Mouse (Mus musculus): ENCODE measurements around the gene Plekhj1.

Gene Plekhj1

DNA sequence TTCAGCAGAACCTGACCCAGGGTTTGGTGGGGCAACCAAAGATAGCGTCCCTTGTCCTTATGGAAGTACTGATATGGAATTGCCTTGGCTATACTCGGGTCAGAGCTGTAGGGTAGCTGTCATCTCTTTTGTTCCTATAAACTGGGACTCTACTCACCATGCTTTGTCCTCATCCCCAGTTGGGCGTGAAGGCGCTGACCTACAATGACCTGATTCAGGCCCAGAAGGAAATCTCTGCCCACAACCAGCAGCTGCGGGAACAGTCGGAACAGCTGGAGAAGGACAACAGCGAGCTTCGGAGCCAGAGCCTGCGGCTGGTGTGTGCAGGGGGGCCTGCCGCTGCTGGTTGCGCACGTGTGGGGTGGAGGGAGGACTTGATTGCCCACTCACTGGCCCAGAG is 13.6 kb downstream of the Plekhj1 start:
- no peak for DNase-seq (ENCODE audit: extremely low read depth, insufficient read length, low spot score)

GRCm38 (mm10) chr10:80784302-80784701 is 14.1 kb downstream of the Plekhj1 start:
- no peak for DNase-seq (ENCODE audit: extremely low read depth, insufficient read length, low spot score)

GRCm38 (mm10) chr10:80779565-80779964 is 18.9 kb downstream of the Plekhj1 start:
- DNase-seq (ENCODE audit: extremely low read depth, insufficient read length, low spot score) = no peak

GRCm38 (mm10) chr10:80777123-80777522 is 21.3 kb downstream of the Plekhj1 start:
- no peak for DNase-seq (ENCODE audit: extremely low read depth, insufficient read length, low spot score)

DNA sequence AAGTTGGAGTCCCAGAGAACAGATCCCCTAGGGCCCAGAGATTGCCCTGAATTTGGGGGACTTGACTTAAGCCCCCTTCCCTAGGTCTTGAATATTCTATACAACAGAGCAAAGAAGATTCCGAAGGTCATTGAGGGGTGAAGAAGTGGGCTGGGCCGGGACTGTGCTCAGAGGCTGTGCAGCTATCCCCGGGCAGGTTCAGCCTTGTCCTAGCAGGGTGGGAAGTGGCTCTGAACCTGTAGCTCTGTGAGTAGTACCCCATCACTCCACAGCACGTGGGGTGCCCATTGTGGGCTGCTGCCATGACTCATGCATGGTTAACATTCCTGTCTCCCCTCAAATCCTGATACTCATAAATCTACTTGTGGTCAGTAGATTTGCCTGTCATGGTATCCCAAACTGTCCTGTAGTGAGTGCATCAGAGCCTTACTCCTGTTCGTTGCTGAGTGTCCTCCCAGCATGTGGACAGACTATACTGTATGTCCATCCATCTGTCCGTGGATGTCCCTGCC is 22.0 kb downstream of the Plekhj1 start:
- no peak for DNase-seq (ENCODE audit: extremely low read depth, insufficient read length, low spot score)

- no peak for DNase-seq (ENCODE audit: extremely low read depth, insufficient read length, low spot score)
Measured at GRCm38 (mm10) chr10:80775731-80776130, 22.7 kb downstream of the Plekhj1 start.

DNA sequence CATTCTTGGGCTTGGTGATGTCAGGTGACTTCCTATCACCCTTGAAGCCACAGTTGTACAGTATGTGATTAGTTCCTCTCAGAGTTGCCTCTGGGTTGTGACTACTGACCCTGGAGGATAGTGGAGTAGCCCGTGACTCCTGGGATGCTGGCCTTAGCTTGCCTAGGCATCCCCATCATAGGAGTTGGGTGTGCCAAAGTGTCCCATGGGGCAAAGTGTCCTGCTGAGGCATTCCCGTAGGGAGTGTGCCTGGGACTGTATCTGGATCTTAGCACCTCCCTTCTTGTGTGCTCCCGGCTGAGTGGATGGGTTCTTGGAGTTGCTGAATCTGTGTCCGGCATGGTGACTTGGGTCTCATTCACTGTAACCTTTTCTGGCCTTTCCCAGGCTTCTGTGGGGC is 23.4 kb downstream of the Plekhj1 start:
- DNase-seq (ENCODE audit: extremely low read depth, insufficient read length, low spot score) = no peak

DNA sequence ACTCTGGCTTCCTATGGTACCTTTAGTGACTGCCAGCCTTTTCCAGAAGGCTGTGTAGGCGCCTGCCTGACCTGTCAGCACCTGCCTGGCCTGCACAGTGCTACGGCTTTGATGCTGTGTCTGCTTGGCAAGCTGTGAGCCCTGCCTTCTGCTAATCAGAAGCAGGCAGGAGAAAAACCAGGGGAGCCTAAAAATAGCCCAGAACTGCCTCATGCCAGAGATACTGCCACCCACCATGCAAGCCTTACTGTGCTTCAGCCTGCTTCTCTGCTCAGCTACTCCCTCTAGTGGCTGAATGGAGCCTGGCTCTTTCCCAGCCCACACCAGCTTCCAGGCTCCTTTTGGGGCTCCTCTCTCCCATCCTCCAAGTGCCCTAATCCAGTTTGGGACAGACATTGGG is 23.9 kb downstream of the Plekhj1 start:
- DNase-seq (ENCODE audit: extremely low read depth, insufficient read length, low spot score) = peak; percentile 62

- no peak for DNase-seq (ENCODE audit: extremely low read depth, insufficient read length, low spot score)
Measured at GRCm38 (mm10) chr10:80773816-80774215, 24.6 kb downstream of the Plekhj1 start.

DNA sequence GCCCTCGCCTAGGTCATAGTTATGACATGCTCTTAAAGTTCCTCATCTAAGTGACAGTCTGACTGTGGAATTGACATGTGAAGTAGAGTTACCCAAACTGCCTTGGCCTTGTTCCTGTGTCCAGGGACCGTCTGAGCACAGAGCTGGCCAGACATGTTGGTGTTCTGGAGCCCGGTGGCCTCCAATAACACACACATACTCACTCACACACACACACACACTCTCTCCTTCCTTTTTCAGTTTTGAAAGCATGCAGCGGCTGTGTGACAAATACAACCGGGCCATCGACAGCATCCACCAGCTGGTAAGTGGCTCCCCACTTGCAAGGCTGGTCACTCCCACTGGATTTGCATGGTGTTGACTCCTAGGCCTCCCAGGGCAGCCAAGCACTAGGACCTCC is 30.1 kb downstream of the Plekhj1 start:
- no peak for DNase-seq (ENCODE audit: extremely low read depth, insufficient read length, low spot score)

- no peak for DNase-seq (ENCODE audit: extremely low read depth, insufficient read length, low spot score)
Measured at GRCm38 (mm10) chr10:80766161-80766815, 32.1 kb downstream of the Plekhj1 start.

GRCm38 (mm10) chr10:80765746-80766145 is 32.7 kb downstream of the Plekhj1 start:
- DNase-seq (ENCODE audit: extremely low read depth, insufficient read length, low spot score) = no peak

DNA sequence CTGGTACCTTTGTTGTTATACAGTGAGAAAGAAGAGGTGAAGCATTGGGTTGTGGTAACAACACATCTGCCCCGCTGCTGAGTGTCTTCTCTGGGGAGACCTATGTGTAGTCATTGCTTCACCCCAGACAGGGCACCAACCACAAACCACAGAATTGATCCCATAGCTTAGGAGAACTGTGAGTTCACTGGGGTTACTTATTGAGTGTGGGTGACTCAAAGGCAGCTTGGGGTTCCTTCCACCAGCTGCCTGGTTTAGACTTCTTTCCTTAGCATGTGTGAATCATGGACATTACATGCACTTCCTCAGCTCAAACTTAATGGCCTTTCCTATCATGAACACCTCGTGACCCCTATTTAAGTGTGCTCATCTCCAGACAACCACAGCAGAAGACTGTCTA is 34.9 kb downstream of the Plekhj1 start:
- no peak for DNase-seq (ENCODE audit: extremely low read depth, insufficient read length, low spot score)

- no peak for DNase-seq (ENCODE audit: extremely low read depth, insufficient read length, low spot score)
Measured at GRCm38 (mm10) chr10:80761821-80762220, 36.6 kb downstream of the Plekhj1 start.

DNA sequence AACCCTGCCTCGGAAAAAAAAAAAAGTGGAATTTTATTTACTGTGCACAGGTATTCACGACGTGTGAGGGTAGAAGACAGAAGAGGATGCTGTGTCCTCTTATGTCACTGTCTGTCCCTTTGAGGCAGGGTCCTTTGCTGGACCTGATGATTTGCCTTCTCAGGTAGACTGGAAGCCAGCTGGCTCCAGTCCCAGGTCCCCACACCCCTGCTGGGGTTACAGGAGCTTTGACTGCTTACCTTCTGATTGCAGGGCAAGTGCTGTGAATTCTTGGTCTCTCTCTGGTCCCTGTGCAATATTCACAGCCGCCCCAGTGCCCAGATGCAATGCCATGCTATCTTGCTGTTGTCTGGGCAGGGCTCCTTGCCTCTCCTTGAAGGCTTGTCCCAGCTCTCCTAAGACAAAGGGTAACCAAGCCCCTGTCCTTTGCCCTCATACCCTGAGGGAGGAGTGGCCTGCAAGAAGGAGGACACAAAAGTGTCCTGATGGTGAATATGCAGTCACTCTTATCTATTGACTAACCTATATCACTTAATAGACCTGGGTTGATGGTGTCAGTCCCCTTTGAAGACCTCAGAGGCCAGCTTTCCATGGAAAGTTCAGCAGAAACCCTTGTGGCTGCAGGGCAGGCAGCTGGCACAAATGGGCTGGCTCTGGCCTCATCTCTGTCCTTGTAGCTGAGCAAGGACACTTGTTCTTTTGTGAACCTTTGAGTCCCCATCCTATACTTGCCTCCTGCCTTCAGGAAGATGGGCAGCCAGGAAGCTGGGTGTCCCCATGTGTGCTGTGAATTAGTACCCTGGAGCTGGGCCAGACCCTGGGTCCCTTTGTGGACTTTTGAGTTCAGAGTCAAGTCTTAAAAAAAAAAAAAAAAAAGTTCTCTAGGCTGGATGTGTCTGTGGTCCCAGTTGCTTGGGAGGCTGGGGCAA is 37.6 kb downstream of the Plekhj1 start:
- no peak for DNase-seq (ENCODE audit: extremely low read depth, insufficient read length, low spot score)

GRCm38 (mm10) chr10:80758651-80759050 is 39.8 kb downstream of the Plekhj1 start:
- peak; percentile 74 for DNase-seq (ENCODE audit: extremely low read depth, insufficient read length, low spot score)

DNA sequence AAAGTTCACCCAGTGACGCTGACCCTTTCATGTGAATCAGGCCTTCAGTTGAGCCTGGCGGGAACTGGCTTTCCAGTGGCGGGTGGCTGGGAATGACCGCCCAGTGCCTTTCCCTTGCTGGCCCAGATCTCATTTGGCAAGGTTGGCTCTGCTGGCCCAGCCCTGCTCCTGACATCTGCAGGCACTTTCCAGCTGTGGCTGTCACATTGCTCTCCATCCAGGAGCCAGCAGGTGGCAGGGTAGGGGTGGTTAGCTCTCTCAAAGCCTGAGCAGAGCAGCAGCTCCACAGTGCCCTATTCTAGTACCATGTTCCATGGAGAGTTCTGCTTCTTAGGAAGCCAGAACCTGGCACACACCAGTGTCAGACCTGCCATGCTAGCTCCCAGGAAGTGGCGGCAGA is 40.7 kb downstream of the Plekhj1 start:
- DNase-seq (ENCODE audit: extremely low read depth, insufficient read length, low spot score) = peak; percentile 89

GRCm38 (mm10) chr10:80756967-80757366 is 41.5 kb downstream of the Plekhj1 start:
- DNase-seq (ENCODE audit: extremely low read depth, insufficient read length, low spot score) = no peak

- no peak for DNase-seq (ENCODE audit: extremely low read depth, insufficient read length, low spot score)
Measured at GRCm38 (mm10) chr10:80756509-80756908, 41.9 kb downstream of the Plekhj1 start.

GRCm38 (mm10) chr10:80756099-80756498 is 42.3 kb downstream of the Plekhj1 start:
- DNase-seq (ENCODE audit: extremely low read depth, insufficient read length, low spot score) = no peak

DNA sequence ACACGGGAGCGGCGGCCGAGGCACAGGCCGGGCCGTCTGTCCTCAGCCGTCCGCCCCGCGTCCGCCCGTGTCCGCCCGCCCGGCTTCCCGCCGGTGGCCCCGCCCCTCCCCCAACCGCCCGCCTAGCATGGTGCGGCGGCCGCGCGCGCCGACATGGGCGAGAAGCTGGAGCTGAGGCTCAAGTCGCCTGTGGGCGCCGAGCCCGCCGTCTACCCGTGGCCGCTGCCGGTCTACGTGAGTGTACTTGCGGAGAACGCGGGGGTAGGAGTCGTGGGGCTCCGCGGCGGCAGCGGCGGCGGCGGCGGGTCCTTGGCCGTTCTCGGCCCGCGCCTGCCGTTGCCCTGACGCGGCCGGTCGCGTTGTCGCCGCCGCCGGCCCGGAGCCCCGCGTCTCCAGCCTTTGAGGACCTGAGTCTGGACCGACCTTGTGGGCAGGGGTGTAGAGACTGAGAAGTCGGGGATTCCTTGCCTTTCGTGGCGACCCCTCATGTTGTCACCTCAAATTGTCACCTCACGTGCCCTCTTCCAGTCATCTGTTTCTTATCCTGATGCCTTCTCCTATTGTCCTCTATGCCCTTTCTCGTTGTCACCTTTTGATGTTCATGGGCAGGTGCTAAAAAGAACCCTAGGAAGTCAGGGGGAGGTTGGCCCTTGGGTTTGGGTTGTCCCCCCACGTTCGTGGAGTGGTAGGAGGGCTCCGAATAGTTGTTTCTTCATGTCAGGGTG is 43.0 kb downstream of the Plekhj1 start:
- DNase-seq (ENCODE audit: extremely low read depth, insufficient read length, low spot score) = no peak
